Mouse (Mus musculus) lung, postnatal 25 days (tissue): ENCODE measurements at regions not wholly inside any gene's neighbourhood (a gene's known extent, or its start where the extent isn't known, plus 50 kb on each side); places are given as distances from the start of the nearest gene placed in this dataset.

ENCODE experiments used
- DNase-seq: peaks from one replicate; pipeline ENCODE4 v3.0.0; 2022; ENCODE audit warnings: low spot score

DNA sequence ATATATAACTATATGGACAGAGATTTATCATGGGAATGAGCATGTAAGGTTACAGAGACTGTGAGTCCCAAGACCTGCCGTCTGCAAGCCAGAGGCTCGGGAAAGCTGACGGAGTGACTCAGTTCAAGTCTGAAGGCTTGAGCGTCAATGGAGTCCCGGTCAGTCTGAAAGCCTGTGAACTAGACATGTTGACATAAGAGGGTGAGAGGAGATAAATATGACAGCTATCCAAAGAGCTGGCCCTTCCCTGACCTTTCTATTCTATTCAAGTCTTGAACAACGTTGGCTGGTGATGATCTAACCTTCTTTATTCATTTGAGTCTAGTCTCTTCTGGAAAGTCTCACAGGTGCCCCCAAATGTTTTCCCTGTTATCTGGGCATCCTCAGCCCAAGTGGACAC is 223.8 kb upstream of the Zfp637 start:
- no peak for DNase-seq

DNA sequence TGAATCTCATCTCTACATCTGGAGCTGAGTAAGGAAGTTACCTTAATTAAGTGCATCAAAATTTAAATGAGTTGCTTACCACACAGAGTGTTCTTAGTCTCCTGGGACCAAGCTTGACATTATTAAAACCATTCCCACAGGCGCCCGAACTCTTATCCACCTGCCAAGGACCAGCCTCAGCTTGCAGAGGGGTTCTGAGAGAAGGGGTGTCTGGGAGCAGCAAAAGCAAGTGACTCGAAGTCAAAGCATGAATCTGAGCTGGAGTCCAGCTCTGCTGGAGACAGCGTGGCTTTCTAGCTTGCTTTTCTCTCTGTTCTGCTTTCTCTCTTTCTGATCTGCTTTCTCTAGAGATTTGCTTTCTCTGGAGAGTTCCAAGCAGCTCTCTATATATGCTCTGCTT is 223.0 kb upstream of the Zfp637 start:
- no peak for DNase-seq

DNA sequence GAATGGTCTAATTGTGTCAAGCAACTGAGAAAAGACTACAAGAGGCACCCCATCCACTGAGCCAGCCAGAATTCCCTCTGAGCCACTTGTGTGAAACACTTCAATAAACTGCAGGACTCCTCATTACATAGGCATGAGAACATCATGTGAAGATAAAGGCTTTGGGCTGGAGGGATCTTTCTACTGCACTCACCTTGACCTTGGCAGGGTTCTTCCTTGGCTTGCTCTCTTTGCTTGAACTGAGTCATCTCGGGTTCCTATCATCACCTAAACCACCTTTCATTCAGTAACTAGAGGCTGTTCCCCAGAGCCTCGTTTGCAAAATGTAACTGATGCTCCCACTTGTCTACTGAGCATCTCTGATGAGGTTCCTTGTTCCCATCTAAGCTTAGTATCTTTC is 221.4 kb upstream of the Zfp637 start:
- DNase-seq, result no peak

DNA sequence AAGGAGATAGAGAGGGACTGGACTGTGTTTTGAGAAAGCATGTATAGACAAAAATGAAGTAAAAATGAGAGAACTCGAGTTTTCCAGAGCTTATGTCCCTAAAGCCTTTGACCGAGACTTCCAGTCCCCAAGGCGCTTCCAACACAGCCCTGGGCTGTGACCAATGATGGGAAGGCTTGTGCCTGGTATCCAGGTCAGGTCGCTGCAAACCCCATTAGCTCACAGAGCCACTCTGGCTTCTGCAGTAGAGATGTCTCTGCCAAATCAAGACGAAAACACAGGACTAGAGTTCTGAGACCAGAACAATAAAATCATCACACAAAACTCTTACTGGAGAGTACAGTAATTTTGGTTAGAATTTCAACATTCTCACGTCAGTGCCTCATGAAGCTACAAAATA is 218.5 kb upstream of the Zfp637 start:
- no peak for DNase-seq

DNA sequence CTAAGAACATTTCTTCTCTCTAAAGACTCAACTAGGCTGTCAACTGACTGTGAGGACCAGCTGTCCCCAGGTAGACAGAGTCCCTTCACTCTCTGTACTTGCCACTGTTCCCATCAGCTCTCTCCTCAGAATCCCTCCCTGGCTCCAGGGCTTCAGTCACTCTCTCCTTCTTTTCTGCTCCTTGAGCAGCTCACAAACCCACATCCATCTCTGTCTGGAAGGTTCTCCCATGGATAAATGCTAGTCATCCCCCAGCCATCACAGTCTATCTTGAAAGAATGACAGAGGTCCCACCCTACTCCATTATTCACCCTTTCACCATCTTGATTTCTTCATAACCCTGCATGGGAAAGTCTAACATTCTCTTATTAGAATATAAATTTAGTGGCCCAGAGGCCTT is 218.0 kb upstream of the Zfp637 start:
- no peak for DNase-seq

DNA sequence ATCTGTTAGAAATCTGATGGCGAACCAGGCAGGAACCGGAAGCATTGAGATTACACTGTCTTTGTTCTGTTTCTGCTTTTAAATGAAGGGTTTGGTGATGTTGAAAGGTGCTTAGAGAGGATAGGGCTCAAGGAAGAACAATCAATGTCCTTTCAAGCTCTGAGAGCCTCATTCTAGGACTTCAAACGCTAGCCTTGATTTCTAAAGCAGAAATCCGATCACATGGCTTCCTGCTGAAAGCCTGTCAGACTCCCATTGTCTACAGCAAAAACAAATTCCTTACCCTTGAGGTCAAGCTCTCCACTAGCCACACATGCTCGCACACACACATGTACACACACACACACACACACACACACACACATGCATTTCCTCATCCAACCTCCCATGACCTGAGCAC is 215.3 kb upstream of the Zfp637 start:
- DNase-seq, result no peak

DNA sequence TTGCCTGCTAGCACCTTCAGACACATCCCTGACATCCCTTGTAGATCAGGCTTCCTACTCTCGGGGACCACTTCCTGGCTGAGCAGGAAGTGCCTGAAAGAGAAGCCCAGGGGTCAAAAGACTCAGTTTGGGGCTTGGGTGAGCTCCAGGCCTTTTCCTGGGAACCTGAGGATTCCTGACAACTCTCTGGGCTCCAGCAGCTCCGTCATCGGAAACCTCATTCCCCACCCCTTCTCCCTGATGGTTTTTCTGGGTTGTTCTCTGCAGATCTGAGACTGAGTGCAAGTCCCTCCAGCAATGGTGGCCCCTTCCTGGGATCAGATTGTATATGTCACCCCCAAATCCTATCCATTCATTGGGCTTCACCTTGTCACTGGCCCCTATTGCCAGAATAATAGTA is 213.5 kb upstream of the Zfp637 start:
- no peak for DNase-seq

DNA sequence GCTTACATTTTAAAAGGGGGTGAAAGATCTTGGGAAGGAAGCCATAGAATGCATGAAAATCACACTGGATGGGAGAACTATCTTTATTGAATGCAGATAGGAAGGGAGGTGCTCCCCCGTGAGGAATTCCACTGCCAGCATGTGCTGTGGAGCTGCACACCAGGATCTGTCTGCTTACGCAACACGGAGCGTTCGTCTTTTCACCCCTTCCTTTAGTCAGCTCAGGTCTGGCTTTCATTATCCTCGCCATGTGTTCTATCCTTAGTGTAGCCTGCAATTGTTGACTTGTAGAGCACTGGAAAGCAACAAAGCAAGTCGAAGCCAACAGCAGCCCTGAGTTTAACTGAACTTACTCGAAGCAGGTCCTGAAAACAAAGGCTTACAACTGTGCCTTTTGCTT is 194.4 kb upstream of the Zfp637 start:
- DNase-seq, result no peak

DNA sequence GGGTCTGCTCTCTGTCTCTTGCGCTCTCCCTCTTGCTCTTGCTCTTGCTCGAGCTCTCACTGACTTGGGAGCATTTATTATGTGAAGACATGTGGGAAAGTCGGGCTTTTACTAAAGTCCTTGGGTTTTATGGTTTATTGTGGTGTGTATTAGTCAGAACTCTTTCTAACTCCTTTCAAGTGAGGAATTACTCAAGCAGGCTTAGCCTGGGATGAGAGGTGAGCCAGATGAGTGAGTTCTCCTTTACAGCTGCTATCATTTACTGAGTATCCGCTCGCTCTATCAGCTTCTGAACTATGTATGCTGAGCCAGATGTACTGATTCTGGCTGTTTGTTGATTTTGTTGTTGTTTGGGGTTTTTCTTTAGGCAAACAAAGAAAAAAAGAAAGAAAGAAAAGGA is 190.4 kb upstream of the Zfp637 start:
- no peak for DNase-seq

DNA sequence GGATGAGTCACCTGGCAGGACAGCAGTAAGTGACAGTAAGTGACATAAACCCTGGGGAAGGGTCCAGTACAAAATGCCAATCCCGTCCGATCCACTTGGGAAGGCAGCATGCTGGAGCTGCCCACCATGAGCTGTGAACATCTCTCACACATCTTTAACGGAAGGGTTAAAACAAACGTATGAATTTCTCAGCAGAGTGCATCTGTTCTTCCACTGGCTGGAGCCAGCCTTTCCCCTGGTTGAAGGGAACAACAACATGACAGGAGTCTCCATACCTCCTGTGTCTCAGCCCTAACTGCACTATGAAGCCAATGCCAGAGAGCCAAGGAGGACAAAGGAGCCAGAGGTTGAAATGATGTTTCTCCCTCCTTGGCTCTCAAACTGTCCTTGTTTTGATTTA is 189.4 kb upstream of the Zfp637 start:
- no peak for DNase-seq

DNA sequence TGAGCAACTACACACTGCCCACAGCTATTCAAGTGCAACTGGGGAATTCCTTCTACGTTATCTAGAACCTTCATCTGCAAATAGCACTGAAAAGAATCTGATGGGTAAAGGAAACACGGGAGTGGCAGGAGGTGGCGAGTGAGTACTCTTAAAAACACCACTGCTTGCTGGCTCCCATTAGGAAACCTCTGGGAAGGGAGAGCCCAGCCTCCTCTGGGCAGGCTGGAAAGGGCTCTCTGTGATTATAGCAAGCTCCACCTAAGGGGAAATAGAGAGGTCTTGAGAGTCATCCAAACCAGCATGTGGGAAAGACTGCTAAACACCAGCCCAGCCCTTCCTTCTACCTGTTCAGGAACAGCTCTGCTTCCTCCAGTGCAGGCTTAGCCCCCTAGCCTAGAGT is 189.0 kb upstream of the Zfp637 start:
- peak; percentile 30 for DNase-seq

DNA sequence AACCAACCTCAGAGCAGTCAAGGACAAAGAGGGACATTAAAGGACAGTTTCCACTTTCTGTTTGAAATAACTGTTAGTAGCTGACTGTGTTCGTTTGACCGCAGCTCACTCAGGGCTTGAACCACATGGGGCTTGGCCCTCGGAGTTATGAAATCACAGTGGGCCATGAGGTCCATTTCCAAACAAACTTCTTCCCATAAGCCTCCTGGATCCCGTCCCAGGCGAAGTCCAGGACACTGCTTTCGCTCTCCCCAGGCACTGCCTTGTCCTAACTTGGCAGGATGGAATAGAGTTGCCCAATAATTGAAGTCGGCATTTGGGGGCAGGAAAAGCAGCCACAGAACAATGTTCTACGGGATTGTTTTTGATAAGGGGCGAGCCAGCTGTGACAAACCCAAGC is 188.1 kb upstream of the Zfp637 start:
- peak; percentile 82 for DNase-seq

DNA sequence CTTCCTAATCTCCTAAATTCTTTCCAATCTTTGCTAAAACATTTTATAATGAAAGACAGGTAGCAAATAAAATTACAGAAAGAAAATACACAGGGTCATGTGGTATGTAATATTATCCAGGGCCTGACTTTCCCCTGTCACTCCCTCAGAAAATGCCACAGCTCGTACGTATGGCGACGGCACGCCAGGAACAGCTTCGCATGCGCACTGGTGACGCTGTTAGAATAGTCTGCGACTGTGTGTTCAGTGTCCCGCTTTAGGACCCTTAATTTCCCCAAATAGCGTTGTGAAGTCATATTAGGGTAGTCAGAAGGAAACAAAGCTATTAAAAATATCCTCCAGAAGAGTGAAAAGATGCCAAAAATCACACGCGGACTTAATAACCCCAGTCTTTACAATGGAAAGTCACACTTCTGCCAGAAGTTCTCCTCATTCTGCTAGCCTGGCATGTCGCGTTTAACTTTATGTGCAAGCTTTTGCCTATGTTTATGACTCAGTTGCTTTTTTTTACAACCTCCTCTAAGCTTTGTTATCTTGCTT is 187.0 kb upstream of the Zfp637 start:
- no peak for DNase-seq

DNA sequence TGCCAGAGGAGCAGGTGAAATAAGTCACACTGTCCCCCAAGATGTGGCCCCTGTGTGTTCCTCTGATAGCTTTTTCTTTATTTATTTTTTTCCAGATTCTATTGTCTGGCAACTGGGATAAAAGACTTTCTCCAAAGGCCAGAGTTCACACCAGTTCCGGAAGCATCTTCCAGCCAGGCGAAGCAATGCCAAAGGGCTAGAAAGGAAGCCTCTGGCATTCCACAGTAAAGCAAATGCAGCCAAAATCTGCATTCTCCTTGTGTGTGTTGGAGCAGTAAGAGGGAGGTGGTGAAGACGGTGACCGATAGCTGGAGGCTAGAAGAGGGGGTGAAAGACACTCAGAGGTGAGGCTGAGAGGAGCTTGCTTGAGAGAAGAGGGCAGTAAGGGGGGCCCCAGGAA is 185.0 kb upstream of the Zfp637 start:
- DNase-seq, result no peak

DNA sequence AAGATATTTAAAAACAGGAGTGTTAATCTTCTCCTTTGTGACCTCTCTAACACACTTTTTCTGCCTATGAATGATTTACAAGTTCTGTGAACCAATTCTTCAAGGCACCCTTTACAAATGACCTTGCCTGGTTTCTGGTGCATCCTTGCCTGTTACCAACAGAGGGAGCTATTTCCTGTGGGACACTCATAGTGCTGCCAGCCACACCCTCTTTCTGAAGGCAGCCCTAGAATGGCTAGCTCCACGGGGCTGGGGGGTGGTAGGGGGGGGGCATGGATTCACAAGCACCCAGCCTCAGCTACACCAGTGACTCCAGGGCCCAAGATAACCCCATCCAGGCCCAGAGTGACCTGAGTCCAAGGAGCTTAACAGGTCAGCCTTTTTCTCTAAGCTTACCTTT is 180.4 kb upstream of the Zfp637 start:
- peak; percentile 35 for DNase-seq

DNA sequence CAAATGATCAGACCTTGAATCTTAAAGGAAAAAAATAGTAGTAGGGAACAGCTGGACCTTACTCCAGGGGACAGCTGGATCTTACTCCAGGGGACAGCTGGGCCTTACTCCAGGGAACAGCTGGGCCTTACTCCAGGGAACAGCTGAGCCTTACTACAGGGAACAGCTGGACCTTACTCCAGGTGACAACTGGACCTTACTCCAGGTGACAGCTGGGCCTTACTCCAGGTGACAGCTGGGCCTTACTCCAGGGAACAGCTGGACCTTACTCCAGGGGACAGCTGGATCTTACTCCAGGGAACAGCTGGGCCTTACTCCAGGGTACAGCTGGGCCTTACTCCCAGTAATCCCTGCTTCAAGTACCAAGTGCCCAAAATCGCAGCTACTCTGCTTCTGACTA is 178.3 kb upstream of the Zfp637 start:
- no peak for DNase-seq

DNA sequence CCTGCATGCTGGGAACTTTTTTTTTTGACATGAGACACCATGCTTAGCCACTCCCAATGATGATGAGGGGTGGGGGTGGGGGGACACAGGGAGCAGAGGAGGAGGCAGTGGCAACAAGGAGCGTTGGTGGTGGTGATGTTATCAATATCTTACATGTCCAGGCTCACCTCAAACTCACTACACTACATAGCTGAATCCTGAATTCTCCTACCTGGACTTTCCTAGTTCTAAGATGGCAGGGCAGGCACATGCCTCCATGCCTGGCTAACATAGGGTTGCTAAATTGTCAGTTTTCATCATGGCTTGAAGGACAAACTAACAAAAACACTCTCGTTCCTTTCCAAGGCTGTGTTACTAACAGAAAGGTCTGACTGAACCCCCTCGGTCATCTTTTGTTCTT is 170.6 kb upstream of the Zfp637 start:
- DNase-seq, result no peak

DNA sequence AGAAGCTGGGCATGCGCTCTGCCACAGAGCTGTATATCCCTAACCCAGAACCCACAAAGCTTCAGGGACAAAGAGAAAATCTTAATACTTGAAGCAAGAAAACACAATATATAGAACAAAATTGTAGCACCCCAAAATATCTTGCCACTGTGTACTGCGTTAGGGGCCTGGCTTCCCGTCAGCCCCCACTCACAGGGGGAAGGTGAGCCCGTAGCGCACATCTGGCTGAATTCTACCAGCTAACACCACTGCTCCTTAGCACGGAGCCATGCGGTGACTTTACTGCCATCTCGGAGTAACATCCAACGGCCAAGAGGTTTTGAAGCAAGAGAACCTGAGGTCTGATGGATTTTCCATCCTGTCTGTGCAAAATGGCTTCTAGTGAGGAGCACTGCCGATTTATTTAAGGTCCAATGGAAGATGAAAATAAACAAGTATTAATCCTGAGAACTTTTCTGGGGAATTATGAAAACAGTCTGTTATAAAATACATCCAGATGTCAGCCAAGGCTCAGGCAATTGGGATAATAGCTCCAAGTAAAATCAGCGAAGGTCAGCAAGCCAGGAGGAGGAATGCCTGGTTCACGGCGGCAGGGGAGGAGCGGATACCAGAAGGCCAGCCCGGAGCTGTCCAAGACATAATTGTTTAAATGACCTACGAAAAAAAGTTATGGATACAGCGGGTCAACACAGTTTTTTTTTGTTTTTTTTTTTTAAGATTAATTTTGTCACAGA is 170.0 kb upstream of the Zfp637 start:
- peak; percentile 14 for DNase-seq

DNA sequence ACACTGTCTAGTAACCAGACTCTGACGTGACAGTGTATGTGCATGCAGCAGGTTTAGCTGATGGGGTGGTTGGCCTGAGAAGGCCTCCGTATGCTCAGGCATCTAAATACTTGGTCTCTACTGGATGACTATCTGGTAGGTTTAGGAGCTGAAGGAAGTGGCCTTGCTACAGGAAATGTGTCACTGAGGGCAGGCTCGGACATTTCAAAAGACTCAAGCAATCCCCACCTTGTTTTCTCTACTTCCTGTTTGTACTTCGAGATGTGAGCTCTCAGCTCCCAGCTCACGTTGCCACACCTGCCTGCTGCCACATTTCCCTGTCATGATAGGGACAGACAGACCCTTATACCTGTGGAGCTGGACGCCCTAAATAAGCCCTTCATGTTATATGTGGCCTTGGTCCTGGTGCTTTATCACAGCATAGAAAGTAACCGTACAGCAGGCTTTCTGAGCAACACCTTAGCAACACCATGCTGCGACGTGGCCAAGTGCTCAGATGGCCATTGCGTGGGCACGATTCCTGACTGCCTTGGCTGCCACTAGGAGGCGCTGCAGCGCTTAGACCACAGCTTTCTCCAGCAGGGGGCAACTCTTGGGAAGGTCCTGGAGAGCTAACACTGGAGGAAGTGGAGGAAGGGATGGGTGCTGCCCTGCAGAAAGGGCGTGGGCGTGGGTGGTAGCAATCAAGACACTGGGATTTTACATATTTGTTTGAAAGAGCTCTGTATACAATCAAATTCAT is 165.8 kb upstream of the Zfp637 start:
- peak; percentile 12 for DNase-seq

DNA sequence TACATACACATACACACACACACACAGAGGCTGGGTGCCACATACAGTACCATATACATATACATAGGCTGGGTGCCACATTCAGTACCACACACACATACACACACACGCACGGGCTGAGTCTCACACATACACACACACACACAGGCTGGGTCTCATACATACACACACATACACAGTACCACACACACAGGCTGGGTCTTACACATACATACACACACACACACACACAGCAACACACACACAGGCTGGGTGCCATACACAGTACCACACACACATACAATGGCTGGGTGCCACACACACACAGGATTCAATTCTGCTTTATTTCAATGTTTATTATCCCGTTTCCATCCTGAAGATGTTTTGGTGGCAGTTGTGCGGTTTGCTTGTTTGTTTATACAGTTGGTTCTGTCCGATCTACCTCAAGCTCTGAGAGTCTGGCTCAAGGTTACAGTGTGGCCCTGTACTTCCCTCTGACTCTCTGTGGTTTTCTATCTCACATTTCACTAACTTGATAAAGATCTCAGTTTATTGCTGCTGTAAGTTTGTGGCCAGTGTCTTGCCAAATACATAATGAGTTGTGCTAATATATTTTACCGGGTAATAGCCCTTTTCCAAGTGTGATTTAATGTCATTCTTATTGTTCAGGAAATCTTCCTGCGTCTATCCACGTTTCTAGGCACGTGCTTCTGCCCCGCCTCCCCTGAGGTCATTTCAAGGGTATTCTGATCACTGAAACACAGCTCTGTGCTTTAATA is 164.7 kb upstream of the Zfp637 start:
- no peak for DNase-seq

DNA sequence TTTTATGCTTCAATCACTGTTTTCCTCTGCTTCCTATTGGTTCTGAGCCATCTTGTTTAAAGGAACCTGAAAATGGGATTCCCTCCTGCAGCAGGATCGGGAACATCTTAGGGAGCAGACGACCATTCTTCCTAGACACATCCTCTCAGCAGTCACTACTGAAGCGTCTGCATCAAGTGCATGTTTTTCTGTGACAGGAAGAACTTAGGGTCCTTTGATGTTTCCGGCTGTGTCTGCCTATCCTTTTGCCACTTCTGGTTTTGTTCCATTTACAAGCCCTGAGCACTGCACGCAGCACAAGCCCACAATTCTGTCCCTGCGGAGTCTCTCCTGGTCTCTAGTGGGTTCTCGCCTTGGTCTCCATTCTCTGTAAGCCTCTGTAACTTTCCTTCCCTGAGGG is 163.9 kb upstream of the Zfp637 start:
- DNase-seq, result no peak

DNA sequence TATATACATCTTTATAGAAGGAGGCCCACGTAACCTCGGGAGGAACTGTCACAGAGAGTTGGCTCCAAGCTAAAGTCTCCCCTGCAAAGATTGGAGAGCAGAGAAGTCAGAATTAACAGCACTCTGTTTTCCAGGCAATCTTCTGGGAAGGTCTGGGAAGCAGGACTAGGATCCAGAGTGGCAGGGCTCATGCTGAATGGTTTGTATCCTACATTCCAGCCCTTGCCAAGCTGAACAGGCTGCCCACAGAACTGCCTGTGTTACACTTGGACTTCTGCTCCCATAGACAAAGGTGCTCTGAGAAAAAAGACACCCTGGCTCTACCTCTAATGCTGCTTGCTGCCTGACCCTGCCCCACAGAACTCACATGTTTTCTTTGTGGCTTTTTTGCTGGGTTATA is 163.2 kb upstream of the Zfp637 start:
- DNase-seq, result no peak

DNA sequence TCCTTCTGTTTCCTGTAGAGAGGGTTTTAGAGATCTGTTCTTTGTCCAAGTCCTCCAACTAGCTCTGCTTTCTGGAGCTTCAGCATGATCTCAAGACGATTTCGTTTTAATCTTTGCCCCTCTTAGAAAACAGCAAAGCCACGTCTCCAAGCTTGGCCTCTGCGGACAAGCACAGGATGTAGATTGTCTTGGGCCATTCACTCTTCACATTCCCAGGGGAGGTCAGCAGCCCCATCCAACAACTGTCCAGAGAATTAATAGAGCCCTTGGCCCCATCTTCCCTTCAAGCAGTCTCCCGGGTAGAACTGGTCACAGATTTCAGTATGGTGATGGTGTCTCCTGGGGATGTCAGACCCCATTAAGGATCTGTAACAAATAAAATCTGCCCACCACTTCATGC is 162.7 kb upstream of the Zfp637 start:
- no peak for DNase-seq
